Mouse (Mus musculus) heart, postnatal 10 days (tissue): ENCODE measurements around the gene Hist1h3a. TPM values are rescaled to one million over a fixed set of nuclear protein-coding genes. Genes with fewer than 3 reads are reported as not detected.
"Not testable (repeated sequence)": the region's sequence is repeated elsewhere in the genome, so short reads cannot be mapped to it uniquely, and the experiment has no call there.

Experiments
- DNase-seq, 2 experiments: peaks; one replicate each; pipeline ENCODE4 v3.0.0; 2021
- intact Hi-C: fragments of 180-260 bp; cut with DNase I; formaldehyde crosslinking; loops from one replicate; pipeline ENCODE4 v1.15.1; 2025
- microRNA-seq, 2 experiments: library from miRNA; unstranded; fragments of <30 nt; microRNA quantifications; one replicate each; pipeline ENCODE4 v1.2.0; 2022
- total RNA-seq, 2 experiments: library from RNA; stranded (reverse); gene quantifications; 2 replicates each; pipeline ENCODE4 v1.2.3; 2021

The Hist1h3a gene
- total RNA-seq, 2 experiments from 2014 or later = 160 to 202 TPM

- intact Hi-C loops = no loop called here
These were observed 37.0 kb downstream of the Hist1h3a start for GRCm38 (mm10) chr13:23725213-23725612.

GRCm38 (mm10) chr13:23724239-23724638 lies 37.9 kb downstream of the Hist1h3a start:
- DNase-seq = no peak
- intact Hi-C loops = no loop called here

More at GRCm38 (mm10) chr13:23725213-23725612, 37.0 kb downstream of the Hist1h3a start:
- DNase-seq = no peak

GRCm38 (mm10) chr13:23717593-23718245 lies 44.5 kb downstream of the Hist1h3a start:
- intact Hi-C loops, DNase-seq: not testable (repeated sequence)

- no peak for DNase-seq
- intact Hi-C loops = no loop called here
These were observed 45.0 kb downstream of the Hist1h3a start for GRCm38 (mm10) chr13:23717176-23717575.

- DNase-seq = no peak
These were observed 45.7 kb downstream of the Hist1h3a start for GRCm38 (mm10) chr13:23716261-23717042.

More at GRCm38 (mm10) chr13:23716261-23717042, 45.7 kb downstream of the Hist1h3a start:
- intact Hi-C loops = no loop called here

Small RNAs within 50 kb of the gene (microRNA-seq; reads per million reads assigned to microRNA genes)
- gene Gm44314 (0 reads per million in 2 experiments), gene Gm44484 (0 reads per million in 2 experiments)

Other genes starting within 250 kb of the Hist1h3a start
- gene Hist1h4h, start 231.3 kb downstream of the Hist1h3a start, total RNA-seq = 100 to 1,000 TPM; 743 to 812 TPM
- 100 to 1,000 TPM; 171 to 245 TPM for gene Hist1h2af, start 228.5 kb downstream of the Hist1h3a start, total RNA-seq
- gene Hist1h3g, start 227.0 kb downstream of the Hist1h3a start, total RNA-seq = 10 to 100 TPM; 45.9 to 66.2 TPM
- 10 to 100 TPM in 1 of 2 experiments, 1 to 10 TPM in 1; 9.2 to 11.2 TPM for gene Hist1h2bh, start 219.0 kb downstream of the Hist1h3a start, total RNA-seq
- gene Hist1h3f, start 218.3 kb downstream of the Hist1h3a start, total RNA-seq = 10 to 100 TPM; 52.6 to 63.4 TPM
- gene Hist1h4f, start 210.7 kb downstream of the Hist1h3a start, total RNA-seq = 100 to 1,000 TPM; 308 to 354 TPM
- 10 to 100 TPM; 16.9 to 20.1 TPM for gene Hist1h1d, start 209.1 kb downstream of the Hist1h3a start, total RNA-seq
- gene Hist1h3e, start 200.0 kb downstream of the Hist1h3a start, total RNA-seq = 100 to 1,000 TPM; 125 to 161 TPM
- gene Hist1h2ae, start 191.2 kb downstream of the Hist1h3a start, total RNA-seq = 10 to 100 TPM; 38.7 to 42.6 TPM
- 100 to 1,000 TPM; 285 to 300 TPM for gene Hist1h2bg, start 191.0 kb downstream of the Hist1h3a start, total RNA-seq
- gene Hist1h2bf, start 188.2 kb downstream of the Hist1h3a start, total RNA-seq = 100 to 1,000 TPM; 116 to 129 TPM
- gene Hist1h2ad, start 188.0 kb downstream of the Hist1h3a start, total RNA-seq = 10 to 100 TPM; 32.3 to 37.7 TPM
- gene Hist1h3d, start 186.6 kb downstream of the Hist1h3a start, total RNA-seq = 10 to 100 TPM; 26.2 to 30.6 TPM
- gene Hist1h4d, start 180.8 kb downstream of the Hist1h3a start, total RNA-seq = 100 to 1,000 TPM; 167 to 189 TPM
- 10 to 100 TPM; 18.8 to 19.8 TPM for gene Hist1h2be, start 141.3 kb downstream of the Hist1h3a start, total RNA-seq
- 100 to 1,000 TPM; 138 to 168 TPM for gene Hist1h1e, start 139.8 kb downstream of the Hist1h3a start, total RNA-seq
- gene Hist1h2ac, start 78.4 kb downstream of the Hist1h3a start, total RNA-seq = 1 to 10 TPM; 5.1 to 6.2 TPM
- gene Hist1h2bc, start 78.2 kb downstream of the Hist1h3a start, total RNA-seq = 10 to 100 TPM; 50.8 to 51.3 TPM
- under 1 TPM; 0.29 to 0.67 TPM for gene Hist1h1t, start 66.6 kb downstream of the Hist1h3a start, total RNA-seq
- 100 to 1,000 TPM; 105 to 116 TPM for gene Hist1h4c, start 63.9 kb downstream of the Hist1h3a start, total RNA-seq
- 10 to 100 TPM; 26.7 to 32.4 TPM for gene Hfe, start 51.5 kb downstream of the Hist1h3a start, total RNA-seq
- gene Hist1h1c, start 23.6 kb downstream of the Hist1h3a start, total RNA-seq = 100 to 1,000 TPM; 299 to 383 TPM
- gene Hist1h3c, start 16.8 kb downstream of the Hist1h3a start, total RNA-seq = 100 to 1,000 TPM in 1 of 2 experiments, 10 to 100 TPM in 1; 84.0 to 101 TPM
- 100 to 1,000 TPM; 105 to 106 TPM for gene Hist1h2bb, start 15.7 kb downstream of the Hist1h3a start, total RNA-seq
- gene Hist1h2ab, start 11.3 kb downstream of the Hist1h3a start, total RNA-seq = 100 to 1,000 TPM; 166 to 169 TPM
- 100 to 1,000 TPM; 221 to 266 TPM for gene Hist1h3b, start 10.1 kb downstream of the Hist1h3a start, total RNA-seq
- 100 to 1,000 TPM; 130 to 151 TPM for gene Hist1h4b, start 5.4 kb downstream of the Hist1h3a start, total RNA-seq
- 100 to 1,000 TPM; 162 to 177 TPM for gene Hist1h4a, start 1.2 kb downstream of the Hist1h3a start, total RNA-seq
- 100 to 1,000 TPM; 109 to 127 TPM for gene Hist1h1a, start 1.3 kb upstream of the Hist1h3a start, total RNA-seq
- not detected for gene Trim38, start 7.5 kb upstream of the Hist1h3a start, total RNA-seq
- gene Slc17a2, start 44.6 kb upstream of the Hist1h3a start, total RNA-seq = not detected
- not detected for gene Slc17a3, start 77.0 kb upstream of the Hist1h3a start, total RNA-seq
- not detected for gene Slc17a1, start 105.4 kb upstream of the Hist1h3a start, total RNA-seq
- not detected for gene Slc17a4, start 152.6 kb upstream of the Hist1h3a start, total RNA-seq
- gene Hist1h2ba, start 171.8 kb upstream of the Hist1h3a start, total RNA-seq = not detected
- gene Hist1h2aa, start 172.1 kb upstream of the Hist1h3a start, total RNA-seq = not detected
- not detected for gene Scgn, start 228.8 kb upstream of the Hist1h3a start, total RNA-seq